Mouse (Mus musculus): ENCODE measurements at regions not wholly inside any gene's neighbourhood (a gene's known extent, or its start where the extent isn't known, plus 50 kb on each side); places are given as distances from the start of the nearest gene placed in this dataset.

- intact Hi-C loops (cut with DNase I) = no loop called here
- DNase-seq = no peak
These were observed 99.7 kb upstream of the Arid5b start for GRCm38 (mm10) chr10:68378212-68378611.

- DNase-seq = no peak
- intact Hi-C loops (cut with DNase I) = no loop called here
These were observed 98.9 kb upstream of the Arid5b start for GRCm38 (mm10) chr10:68377479-68377878.

DNA sequence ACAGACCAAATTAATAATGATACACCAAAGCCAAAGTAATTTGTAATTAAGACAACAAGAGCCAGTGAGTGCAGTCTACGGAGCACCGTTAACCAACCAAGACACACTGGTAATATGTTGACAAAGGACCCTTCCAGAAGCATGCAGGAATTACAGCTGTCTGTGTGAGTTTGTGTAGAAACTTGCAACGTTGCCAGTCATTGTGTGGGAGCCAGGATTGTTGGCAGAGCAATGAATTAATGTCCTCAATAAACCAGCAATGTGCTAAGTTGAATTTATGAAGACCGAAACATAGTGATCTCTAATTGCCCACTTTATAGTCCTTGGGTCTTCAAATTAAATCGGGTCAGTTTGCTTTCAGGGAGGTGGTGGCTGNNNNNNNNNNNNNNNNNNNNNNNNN is 95.3 kb upstream of the Arid5b start:
- intact Hi-C loops (cut with DNase I) = no loop called here
- no peak for DNase-seq

DNA sequence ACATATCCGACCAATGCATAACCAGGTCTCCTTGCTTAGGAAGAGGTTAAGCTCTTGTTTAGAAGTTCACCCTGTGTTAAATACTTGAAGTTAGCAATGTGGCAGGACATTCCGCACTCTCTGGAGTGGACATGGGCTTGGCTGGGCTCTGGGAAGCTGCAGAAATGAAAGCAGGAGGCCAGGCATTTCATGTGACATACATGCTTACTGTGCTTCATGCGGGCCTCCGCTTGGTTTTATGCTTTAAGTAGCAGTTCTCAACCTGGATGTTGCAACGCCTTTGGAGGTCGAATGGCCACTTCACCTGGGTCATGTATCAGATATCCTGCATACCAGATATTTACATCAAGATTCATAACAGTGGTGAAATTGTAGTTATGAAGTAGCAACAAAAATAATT is 93.2 kb upstream of the Arid5b start:
- no peak for DNase-seq
- intact Hi-C loops (cut with DNase I) = no loop called here

DNA sequence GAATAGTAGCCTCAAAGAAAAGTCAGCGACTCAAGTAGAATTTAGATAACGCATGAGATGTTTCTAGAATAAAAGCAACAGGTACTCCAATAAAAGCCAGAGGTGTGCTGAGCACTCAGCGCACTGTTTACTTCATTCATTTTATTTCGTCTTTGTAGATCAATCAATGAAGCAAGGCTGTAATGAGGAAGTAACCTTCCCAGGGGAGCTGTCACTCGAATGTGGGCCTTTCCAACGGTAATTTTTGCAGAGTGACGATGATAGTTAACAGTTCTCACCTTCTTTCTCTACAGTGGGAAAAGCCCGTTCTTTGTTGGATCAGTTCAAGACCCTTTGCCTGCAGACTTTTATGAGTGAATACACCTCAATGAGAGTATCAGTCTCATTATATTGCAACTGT is 92.4 kb upstream of the Arid5b start:
- intact Hi-C loops (cut with DNase I) = no loop called here
- no peak for DNase-seq

- intact Hi-C loops (cut with DNase I) = no loop called here
- no peak for DNase-seq
These were observed 88.3 kb upstream of the Arid5b start for GRCm38 (mm10) chr10:68366796-68367195.

DNA sequence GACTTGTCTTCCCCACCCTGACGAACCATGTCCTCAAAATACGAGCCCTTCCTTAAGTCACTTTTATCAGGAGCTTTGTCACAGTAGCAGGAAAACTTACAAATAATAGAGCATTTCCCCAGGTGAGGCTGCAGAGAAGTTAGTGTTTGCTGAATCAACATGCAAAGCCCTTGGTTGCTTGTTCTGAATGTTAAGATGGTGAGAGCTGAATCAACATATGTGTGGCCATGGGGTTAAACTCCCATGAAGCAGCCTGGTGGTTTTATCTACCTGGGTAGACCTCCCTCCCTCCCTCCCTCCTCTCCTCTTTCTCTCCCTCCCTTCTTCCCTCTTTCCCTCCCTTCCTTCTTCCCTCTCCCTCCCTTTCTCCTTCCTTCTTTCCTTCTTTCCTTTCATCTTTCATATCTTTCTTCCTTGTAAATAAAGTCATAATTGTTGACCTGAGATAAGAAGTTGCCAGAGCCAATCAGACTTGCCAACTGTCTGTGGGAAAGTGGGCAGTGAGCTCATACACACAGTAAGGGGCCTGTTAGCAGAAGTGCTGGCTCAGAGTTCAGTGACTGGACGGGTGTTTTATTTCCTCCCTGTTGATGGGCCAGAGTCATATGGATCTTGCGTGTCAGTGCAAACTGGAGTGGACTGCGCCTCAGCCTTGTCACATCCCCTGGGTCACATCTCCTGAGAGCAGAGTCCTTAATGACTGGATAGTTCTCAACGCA is 82.4 kb upstream of the Arid5b start:
- DNase-seq = no peak
- intact Hi-C loops (cut with DNase I) = no loop called here

- intact Hi-C loops (cut with DNase I) = loop anchor here (5.0 kb wide), 2 partner anchors 83 to 103 kb away; no protein-coding TSS in a partner anchor
- DNase-seq = no peak
These were observed 80.6 kb upstream of the Arid5b start for GRCm38 (mm10) chr10:68359135-68359534.

DNA sequence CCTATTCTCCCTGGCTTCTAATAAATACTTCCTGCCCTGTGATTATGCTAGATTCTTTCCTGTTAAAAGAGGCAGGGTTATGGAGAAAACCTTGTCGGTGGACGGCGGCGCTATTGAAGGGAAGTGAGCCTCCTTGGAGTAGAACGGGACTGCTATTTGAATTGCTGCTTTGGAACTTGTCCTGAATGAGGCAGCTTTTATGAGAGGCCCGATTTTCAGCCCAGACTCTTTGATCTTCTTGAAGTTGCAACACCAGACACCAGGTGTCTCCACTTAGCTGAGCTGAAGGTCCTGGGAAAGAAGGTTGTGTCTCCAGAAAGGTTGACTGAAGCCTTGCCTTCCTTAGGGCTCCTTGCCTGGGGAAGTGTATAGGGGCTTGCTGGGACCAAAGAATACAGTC is 78.4 kb upstream of the Arid5b start:
- DNase-seq = no peak
- intact Hi-C loops (cut with DNase I) = loop anchor here (5.0 kb wide), 2 partner anchors 85 to 105 kb away; no protein-coding TSS in a partner anchor

GRCm38 (mm10) chr10:68356521-68356920 is 78.0 kb upstream of the Arid5b start:
- intact Hi-C loops (cut with DNase I) = loop anchor here (5.0 kb wide), 2 partner anchors 86 to 106 kb away; no protein-coding TSS in a partner anchor
- DNase-seq = no peak

- intact Hi-C loops (cut with DNase I) = loop anchor here (5.0 kb wide), 2 partner anchors 86 to 106 kb away; no protein-coding TSS in a partner anchor
These were observed 77.5 kb upstream of the Arid5b start for GRCm38 (mm10) chr10:68356093-68356485.

DNA sequence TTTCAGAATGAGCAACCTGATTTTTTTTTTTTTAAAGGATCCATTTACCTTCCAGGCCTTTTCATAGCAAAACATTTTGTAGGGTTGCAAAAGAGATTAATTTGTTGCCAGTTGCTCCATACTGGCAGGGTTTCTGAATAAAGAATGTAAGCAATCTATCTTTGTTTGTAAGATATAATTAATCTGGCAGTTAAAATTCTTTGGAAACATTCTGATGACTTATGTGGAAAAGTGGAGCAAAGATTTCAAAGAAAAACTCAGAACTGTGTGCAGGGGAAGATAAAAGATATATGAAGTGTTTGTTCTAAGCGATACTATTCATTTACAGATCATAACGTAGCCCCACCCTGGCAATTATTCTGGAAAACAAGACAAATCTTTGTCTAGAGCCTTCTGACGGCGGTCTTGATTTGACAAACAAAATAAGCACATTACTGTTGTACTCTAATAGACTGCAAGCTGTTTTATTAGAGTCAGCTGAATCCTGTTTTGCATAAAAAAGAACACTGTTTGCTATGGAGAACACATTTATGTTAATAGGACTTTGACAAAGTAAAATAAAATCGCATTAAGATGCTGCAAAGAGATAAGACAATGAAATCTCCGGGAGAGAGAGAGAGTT is 77.0 kb upstream of the Arid5b start:
- intact Hi-C loops (cut with DNase I) = loop anchor here (5.0 kb wide), 2 partner anchors 87 to 107 kb away; no protein-coding TSS in a partner anchor

More at GRCm38 (mm10) chr10:68356093-68356485, 77.5 kb upstream of the Arid5b start:
- no peak for DNase-seq

DNA sequence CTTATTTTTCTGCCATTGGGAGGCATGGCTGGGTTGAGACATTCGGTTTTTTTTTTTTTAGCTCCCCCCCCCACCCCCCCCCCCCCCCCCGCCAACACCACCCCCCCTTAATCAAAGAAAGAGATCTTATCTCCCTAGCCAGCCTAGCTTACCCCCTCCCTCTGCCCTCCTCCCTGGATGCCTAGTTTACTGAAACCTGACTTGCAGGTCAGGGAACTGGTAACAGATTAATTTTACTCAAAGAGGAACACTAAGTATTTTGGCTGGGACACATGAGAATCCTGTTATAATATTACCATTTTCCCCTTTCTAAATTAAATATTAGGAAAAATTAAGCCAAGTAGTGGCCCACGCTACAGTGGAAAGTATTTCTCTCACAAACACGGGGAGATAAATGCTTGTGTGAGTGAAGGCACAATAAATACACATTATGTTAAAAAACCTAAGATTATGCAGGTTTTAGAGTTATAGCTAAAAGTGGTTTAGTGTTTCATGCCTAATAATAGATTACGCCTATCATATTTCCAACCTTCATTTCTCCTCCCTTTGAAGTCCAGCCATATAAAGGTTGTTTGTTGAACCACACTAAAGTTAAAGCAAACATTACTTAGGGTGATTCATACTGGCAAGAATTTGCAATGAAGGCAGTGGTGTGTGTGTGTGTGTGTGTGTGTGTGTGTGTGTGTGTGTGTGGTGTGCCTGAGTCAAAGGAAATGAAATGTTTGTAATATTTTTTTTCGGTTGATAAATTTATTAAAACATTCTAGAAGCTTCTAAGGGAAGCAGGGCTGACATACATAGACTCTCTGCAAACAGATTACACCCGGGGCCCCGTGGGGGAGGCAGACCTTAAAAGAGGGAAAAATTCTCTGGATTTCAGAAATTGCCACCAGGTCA is 76.0 kb upstream of the Arid5b start:
- DNase-seq = no peak

More for the DNA sequence above, 77.0 kb upstream of the Arid5b start:
- DNase-seq = no peak

DNA sequence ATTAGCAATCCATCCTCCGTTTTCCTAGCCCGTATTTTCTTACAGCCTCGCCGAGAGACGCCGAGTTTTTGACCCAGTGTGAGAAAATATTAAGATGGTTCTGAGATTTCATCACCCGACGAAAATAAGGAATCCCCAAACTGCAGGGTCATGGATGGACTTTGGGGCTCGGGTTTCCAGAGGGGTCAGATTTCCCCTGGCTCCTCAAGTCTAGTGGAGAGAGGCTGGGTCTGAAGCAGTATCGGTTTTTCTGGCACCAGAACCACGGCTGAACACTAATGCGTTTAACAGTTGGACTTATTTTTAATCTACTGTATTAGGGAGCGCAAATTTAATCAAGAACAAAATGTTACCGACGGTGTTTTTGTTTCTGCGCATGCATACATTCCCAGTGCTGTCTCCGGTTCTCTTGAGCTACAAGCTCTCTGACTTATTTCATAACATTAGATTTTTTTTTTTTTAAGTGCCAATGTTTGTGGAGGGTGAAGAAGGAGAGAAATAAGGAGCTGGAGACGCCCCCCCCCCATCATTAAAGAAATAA is 75.2 kb upstream of the Arid5b start:
- DNase-seq = peak; percentile 13 to 28

More for the DNA sequence above, 76.0 kb upstream of the Arid5b start:
- intact Hi-C loops (cut with DNase I) = loop anchor here (5.0 kb wide), 2 partner anchors 88 to 108 kb away; no protein-coding TSS in a partner anchor

DNA sequence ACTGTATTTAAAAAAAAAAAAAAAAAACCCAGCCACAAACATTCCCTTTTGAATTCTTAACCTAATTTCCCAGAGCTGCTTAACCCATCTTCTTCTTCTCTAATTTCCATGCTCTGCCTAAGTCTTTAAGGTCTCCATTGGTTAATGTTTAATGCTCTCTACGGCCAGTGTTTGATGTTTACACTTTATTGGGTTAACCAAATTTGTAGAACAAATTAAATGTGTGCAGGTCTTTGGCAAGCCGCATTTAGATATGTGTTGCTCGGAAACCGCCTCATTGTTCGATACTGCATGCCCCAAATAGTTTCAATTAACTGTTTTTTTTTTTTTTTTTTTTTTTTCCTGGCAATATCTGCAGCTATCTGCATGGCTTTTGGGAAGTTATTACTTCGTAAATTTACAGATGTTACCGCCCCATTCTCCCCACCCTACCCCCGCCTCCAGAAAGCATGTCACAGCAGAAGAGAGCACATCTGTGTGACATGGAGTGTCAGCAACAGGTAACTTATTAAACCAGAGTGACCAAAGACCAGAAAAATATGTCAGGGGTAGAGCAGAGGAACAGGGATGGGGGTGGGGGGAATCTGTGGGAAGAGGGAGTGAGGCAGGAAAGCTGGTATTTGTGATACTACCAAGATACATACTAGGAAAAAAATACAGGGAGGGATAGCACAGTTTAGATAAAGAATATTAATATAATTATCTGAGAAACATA is 73.5 kb upstream of the Arid5b start:
- intact Hi-C loops (cut with DNase I) = no loop called here
- DNase-seq = no peak

More for the DNA sequence above, 75.2 kb upstream of the Arid5b start:
- intact Hi-C loops (cut with DNase I) = no loop called here

DNA sequence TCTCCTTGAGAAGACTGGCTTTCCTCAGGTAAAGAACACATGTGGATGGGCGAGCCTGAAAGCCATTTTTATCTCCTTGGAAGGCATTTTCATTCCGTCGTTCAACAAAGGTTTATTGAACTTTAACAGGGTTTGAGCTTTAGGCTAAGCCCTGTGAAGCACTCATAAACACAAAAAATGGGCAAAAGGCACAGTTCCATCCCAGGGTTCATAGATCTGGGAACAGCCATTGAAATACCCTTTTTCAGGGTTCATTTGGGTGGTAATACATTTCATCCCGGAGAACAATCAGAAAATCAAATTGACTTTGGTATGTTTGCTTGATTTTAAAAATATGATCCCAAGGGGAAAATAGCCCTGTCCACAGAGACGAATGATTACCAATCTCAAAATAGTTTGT is 72.9 kb upstream of the Arid5b start:
- DNase-seq = no peak
- intact Hi-C loops (cut with DNase I) = no loop called here

GRCm38 (mm10) chr10:68350798-68351197 is 72.3 kb upstream of the Arid5b start:
- DNase-seq = no peak
- intact Hi-C loops (cut with DNase I) = no loop called here

DNA sequence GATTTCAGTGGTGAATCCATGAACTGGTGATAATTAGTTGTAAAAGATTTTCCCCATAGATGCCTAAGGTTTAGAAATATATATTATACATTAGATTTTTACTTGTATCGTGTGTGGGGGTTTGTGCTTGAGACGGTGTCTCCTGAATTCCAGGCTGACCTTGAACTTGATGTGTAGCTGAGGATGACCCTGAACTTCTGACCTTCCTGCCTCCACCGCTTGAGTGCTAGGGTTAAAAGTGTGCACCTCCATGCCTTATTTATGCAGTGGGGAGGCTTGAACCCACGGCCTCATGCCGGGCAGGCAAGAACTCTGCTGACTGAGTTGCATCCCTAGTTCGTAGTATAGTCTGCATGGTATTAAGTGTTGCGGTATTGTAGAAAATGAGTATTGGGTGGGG is 69.3 kb upstream of the Arid5b start:
- DNase-seq = no peak
- intact Hi-C loops (cut with DNase I) = no loop called here

GRCm38 (mm10) chr10:68344991-68345720 is 66.6 kb upstream of the Arid5b start:
- intact Hi-C loops (cut with DNase I) = no loop called here
- DNase-seq = no peak
